Mouse (Mus musculus) heart, postnatal 0 days (tissue): Measurements from ENCODE around the gene Lzic.

Source experiments
- CTCF ChIP-seq: IDR thresholded peaks from 2 replicates; pipeline ENCODE4 v1.5.1; 2016; ENCODE audit warnings: antibody characterized with exemption, control low read depth, low read depth
- EP300 ChIP-seq: IDR thresholded peaks from 2 replicates; pipeline ENCODE4 v1.6.1; 2016; ENCODE audit warnings: antibody characterized with exemption, low read depth

GRCm38 (mm10) chr4:149499790-149500189, 14.8 kb downstream of the Lzic start:
- TF ChIP-seq CTCF (no peak), EP300 (no peak)
